Mouse (Mus musculus) limb, embryonic 12.5 days (tissue): ENCODE results near the gene Gnl3l. TPM values are rescaled to one million over a fixed set of nuclear protein-coding genes. Genes with fewer than 3 reads are reported as not detected.

Experiments
- ATAC-seq: fragments of 200-750 bp; cut with Nextera tagmentation; 2 replicates; pipeline ENCODE4 v1.8.0; 2017; ENCODE audit warnings: low read depth, moderate TSS enrichment; ENCODE audit not compliant: insufficient number of reproducible peaks, insufficient read depth, low FRiP score, low TSS enrichment
- H3K27ac ChIP-seq: fragments of 300-500 bp; sonication (generic); 2 replicates; pipeline ENCODE4 v1.5.1; 2016; ENCODE audit warnings: mild to moderate bottlenecking, moderate library complexity
- H3K27me3 ChIP-seq: fragments of 300-500 bp; sonication (generic); 2 replicates; pipeline ENCODE4 v1.6.1; 2016; ENCODE audit warnings: mild to moderate bottlenecking, moderate library complexity
- H3K36me3 ChIP-seq: fragments of 300-500 bp; sonication (generic); 2 replicates; pipeline ENCODE4 v1.6.1; 2016; ENCODE audit warnings: mild to moderate bottlenecking, moderate library complexity
- H3K4me1 ChIP-seq: fragments of 300-500 bp; sonication (generic); replicated peaks from 2 replicates; pipeline ENCODE4 v1.6.1; 2016
- H3K4me2 ChIP-seq: fragments of 300-500 bp; sonication (generic); 2 replicates; pipeline ENCODE4 v1.6.1; 2016; ENCODE audit warnings: mild to moderate bottlenecking, moderate library complexity
- H3K4me3 ChIP-seq: fragments of 300-500 bp; sonication (generic); replicated peaks from 2 replicates; pipeline ENCODE4 v1.5.1; 2016; ENCODE audit warnings: mild to moderate bottlenecking
- H3K9ac ChIP-seq: fragments of 300-500 bp; sonication (generic); replicated peaks from 2 replicates; pipeline ENCODE4 v1.6.1; 2016; ENCODE audit warnings: mild to moderate bottlenecking, moderate library complexity
- H3K9me3 ChIP-seq: fragments of 300-500 bp; sonication (generic); 2 replicates; pipeline ENCODE4 v1.6.1; 2016; ENCODE audit warnings: mild to moderate bottlenecking, moderate library complexity
- WGBS: fragments of 180-500 bp; shearing (Covaris S2); methylation state at CpG from one replicate; pipeline ENCODE4 v1.1.7; 2016; 5-methylcytosine and 5-hydroxymethylcytosine counted together
- polyA plus RNA-seq: library from polyadenylated mRNA; unstranded; fragments of >200 nt; fragmentation: Nextera tagmentation; extraction: Ambion mirVana; gene quantifications from 2 replicates; pipeline ENCODE4 v1.2.1, GENCODE M21; 2016

Gene Gnl3l
- polyA plus RNA-seq, 1 experiment from 2014 or later: 28.6 TPM

- Histone ChIP-seq H3K9ac (no peak overlapping the region), H3K27ac (peak overlapping the region; percentile 83), H3K4me3 (peak overlapping the region; percentile 19), H3K36me3 (no peaks in the 10 kb centered on the region), H3K4me1 (no peaks in the 10 kb centered on the region), H3K27me3 (peaks cover 10% of the 10 kb centered on the region; the same call in 1 of the 2 replicates), H3K9me3 (no peaks in the 10 kb centered on the region), H3K4me2 (peak overlapping the region; percentile 44)
- peak; percentile 96 for ATAC-seq
- WGBS: 17% methylated on average over 25 of the region's 25 CpGs
Measured at GRCm38 (mm10) chrX:150956522-150957300, 60.4 kb downstream of the Gnl3l start.

DNA sequence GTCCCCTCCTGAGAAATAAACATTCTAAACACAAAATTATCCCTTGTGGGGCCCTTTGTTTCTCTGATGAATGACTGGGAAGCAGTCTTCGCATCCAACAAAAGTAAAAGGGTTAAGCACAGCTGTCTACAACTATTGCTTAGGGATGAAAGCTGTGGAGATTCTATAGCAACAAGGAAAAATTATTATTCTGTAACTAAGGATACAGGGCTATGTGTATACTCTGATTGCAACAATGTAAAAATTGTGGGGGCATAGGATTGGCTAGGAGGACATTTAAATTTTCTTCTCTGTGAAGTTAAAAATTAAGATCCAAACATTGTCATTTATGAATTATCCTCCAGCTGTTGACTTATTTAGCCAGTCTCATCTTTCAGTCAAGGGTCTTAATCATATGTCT lies 61.1 kb downstream of the Gnl3l start:
- peaks cover 10% of the 10 kb centered on the region; the same call in 1 of the 2 replicates for H3K27me3 ChIP-seq
- no peak overlapping the region for H3K9ac ChIP-seq
- no peaks in the 10 kb centered on the region for H3K36me3 ChIP-seq
- H3K4me3 ChIP-seq: 0 out of 2 replicates have a peak overlapping the region, but pooled peaks have one; percentile 15
- 0 out of 2 replicates have a peak overlapping the region, but pooled peaks have one; percentile 17 for H3K27ac ChIP-seq
- no peaks in the 10 kb centered on the region for H3K4me1 ChIP-seq
- WGBS: 45% methylated on average over 1 of the region's 1 CpGs
- no peaks in the 10 kb centered on the region for H3K9me3 ChIP-seq
- peak overlapping the region; percentile 44 for H3K4me2 ChIP-seq
- no peak for ATAC-seq

- whole genome bisulfite sequencing: 34% methylated on average over 2 of the region's 2 CpGs
- H3K4me2 ChIP-seq: no peak overlapping the region
- H3K27ac ChIP-seq: peak overlapping the region; percentile 12; the same call in 1 of the 2 replicates
- no peak overlapping the region for H3K4me3 ChIP-seq
- no peaks in the 10 kb centered on the region for H3K36me3 ChIP-seq
- H3K4me1 ChIP-seq: no peaks in the 10 kb centered on the region
- peak; percentile 23; the same call in 1 of the 2 replicates for ATAC-seq
- no peak overlapping the region for H3K9ac ChIP-seq
- H3K27me3 ChIP-seq: peaks cover 10% of the 10 kb centered on the region; the same call in 1 of the 2 replicates
- no peaks in the 10 kb centered on the region for H3K9me3 ChIP-seq
Measured at GRCm38 (mm10) chrX:150955441-150955840, 61.7 kb downstream of the Gnl3l start.

- WGBS: 82% methylated on average over 1 of the region's 1 CpGs
- no peaks in the 10 kb centered on the region for H3K36me3 ChIP-seq
- no peaks in the 10 kb centered on the region for H3K9me3 ChIP-seq
- peaks cover 10% of the 10 kb centered on the region; the same call in 1 of the 2 replicates for H3K27me3 ChIP-seq
- H3K4me3 ChIP-seq: no peak overlapping the region
- no peak overlapping the region for H3K4me2 ChIP-seq
- no peak for ATAC-seq
- H3K4me1 ChIP-seq: no peaks in the 10 kb centered on the region
- no peak overlapping the region for H3K9ac ChIP-seq
- peak overlapping the region; percentile 12; the same call in 1 of the 2 replicates for H3K27ac ChIP-seq
Measured at GRCm38 (mm10) chrX:150954721-150955120, 62.4 kb downstream of the Gnl3l start.

Other genes starting within 250 kb of the Gnl3l start
- gene Maged2, start 203.0 kb downstream of the Gnl3l start, polyA plus RNA-seq: 538 and 543 TPM in 2 replicates
- 19.4 and 20.6 TPM in 2 replicates for gene Fgd1, start 28.8 kb upstream of the Gnl3l start, polyA plus RNA-seq
- 45.9 and 46.7 TPM in 2 replicates for gene Tsr2, start 79.2 kb upstream of the Gnl3l start, polyA plus RNA-seq
- gene Wnk3, start 180.8 kb upstream of the Gnl3l start, polyA plus RNA-seq: 5.3 and 6.4 TPM in 2 replicates